Mouse (Mus musculus) E14TG2a.4 (cell line): ENCODE measurements around the gene Prc1.

Source experiments
- H3K27me3 ChIP-seq: 2 replicates; pipeline ENCODE4 v1.6.1; 2014; ENCODE audit warnings: low read length, control low read depth; ENCODE audit not compliant: insufficient read depth
- H3K36me3 ChIP-seq: 2 replicates; pipeline ENCODE4 v1.6.1; 2014; ENCODE audit warnings: low read length, control low read depth; ENCODE audit not compliant: insufficient read depth
- H3K4me1 ChIP-seq: replicated peaks from 2 replicates; pipeline ENCODE4 v1.6.1; 2014; ENCODE audit warnings: low read depth, low read length, control low read depth
- H3K4me3 ChIP-seq: replicated peaks from 2 replicates; pipeline ENCODE4 v1.5.1; 2014; ENCODE audit warnings: mild to moderate bottlenecking, low read length
- H3K9me3 ChIP-seq: 2 replicates; pipeline ENCODE4 v1.6.1; 2014; ENCODE audit warnings: low read length, control low read depth
- CTCF ChIP-seq: conservative IDR thresholded peaks from 2 replicates; pipeline ENCODE4 v1.5.1; 2014; ENCODE audit warnings: low read length
- NANOG ChIP-seq: IDR thresholded peaks from 2 replicates; pipeline ENCODE4 v1.6.1; 2014; ENCODE audit warnings: borderline replicate concordance, low read length, mixed read lengths
- POU5F1 ChIP-seq: IDR thresholded peaks from 2 replicates; pipeline ENCODE4 v1.6.1; 2014; ENCODE audit warnings: low read length, borderline replicate concordance

Gene Prc1

GRCm38 (mm10) chr7:80331433-80331832 is 37.2 kb downstream of the Prc1 start:
- peaks cover 9% of the 10 kb centered on the region; the same call in 1 of the 2 replicates for H3K9me3 ChIP-seq
- H3K4me1 ChIP-seq = peaks cover 29% of the 10 kb centered on the region
- TF ChIP-seq NANOG = no peak
- no peak for TF ChIP-seq CTCF
- TF ChIP-seq POU5F1 = no peak
- H3K4me3 ChIP-seq = no peak overlapping the region
- H3K27me3 ChIP-seq = no peaks in the 10 kb centered on the region
- peaks cover 88% of the 10 kb centered on the region for H3K36me3 ChIP-seq

GRCm38 (mm10) chr7:80334848-80335247 is 40.6 kb downstream of the Prc1 start:
- H3K27me3 ChIP-seq = peaks cover 7% of the 10 kb centered on the region; the same call in 1 of the 2 replicates
- H3K36me3 ChIP-seq = peaks cover 82% of the 10 kb centered on the region
- H3K4me3 ChIP-seq = no peak overlapping the region
- no peak for TF ChIP-seq NANOG
- TF ChIP-seq CTCF = no peak
- no peak for TF ChIP-seq POU5F1
- H3K4me1 ChIP-seq = peaks cover 30% of the 10 kb centered on the region
- H3K9me3 ChIP-seq = peaks cover 9% of the 10 kb centered on the region; the same call in 1 of the 2 replicates

GRCm38 (mm10) chr7:80336932-80337331 is 42.7 kb downstream of the Prc1 start:
- H3K36me3 ChIP-seq = peaks cover 63% of the 10 kb centered on the region
- no peak for TF ChIP-seq CTCF
- no peak for TF ChIP-seq NANOG
- H3K27me3 ChIP-seq = peaks cover 18% of the 10 kb centered on the region
- H3K4me1 ChIP-seq = peaks cover 39% of the 10 kb centered on the region
- no peak overlapping the region for H3K4me3 ChIP-seq
- H3K9me3 ChIP-seq = peaks cover 8% of the 10 kb centered on the region; the same call in 1 of the 2 replicates

GRCm38 (mm10) chr7:80339371-80339770 is 45.1 kb downstream of the Prc1 start:
- no peak for TF ChIP-seq POU5F1
- no peak for TF ChIP-seq NANOG
- TF ChIP-seq CTCF = no peak
- Histone ChIP-seq H3K4me3 (peak overlapping the region; percentile 80), H3K36me3 (peaks cover 40% of the 10 kb centered on the region), H3K4me1 (peaks cover 48% of the 10 kb centered on the region), H3K27me3 (peaks cover 24% of the 10 kb centered on the region), H3K9me3 (no peaks in the 10 kb centered on the region)

- Histone ChIP-seq H3K27me3 (peaks cover 24% of the 10 kb centered on the region), H3K4me3 (peak overlapping the region; percentile 80), H3K9me3 (no peaks in the 10 kb centered on the region), H3K4me1 (peaks cover 42% of the 10 kb centered on the region), H3K36me3 (peaks cover 34% of the 10 kb centered on the region)
- TF ChIP-seq NANOG (no peak), POU5F1 (no peak), CTCF (peak; percentile 77)
Measured at GRCm38 (mm10) chr7:80339793-80340628, 45.8 kb downstream of the Prc1 start.

- Histone ChIP-seq H3K9me3 (no peaks in the 10 kb centered on the region), H3K4me1 (peaks cover 42% of the 10 kb centered on the region), H3K36me3 (peaks cover 30% of the 10 kb centered on the region), H3K27me3 (peaks cover 28% of the 10 kb centered on the region), H3K4me3 (peak within 1 kb of the TSS; percentile 80)
- peak; percentile 26 for TF ChIP-seq CTCF
- no peak for TF ChIP-seq NANOG
- TF ChIP-seq POU5F1 = no peak
Measured at GRCm38 (mm10) chr7:80340793-80341192, 46.5 kb downstream of the Prc1 start, which contains the start of gene Unc45a. TSS of gene Unc45a (minus strand) at chr7:80341005.

- TF ChIP-seq POU5F1 (no peak), NANOG (no peak), CTCF (no peak)
- H3K4me1 ChIP-seq = peaks cover 52% of the 10 kb centered on the region
- H3K9me3 ChIP-seq = no peaks in the 10 kb centered on the region
- H3K4me3 ChIP-seq = no peak overlapping the region
- peaks cover 29% of the 10 kb centered on the region for H3K27me3 ChIP-seq
- peaks cover 25% of the 10 kb centered on the region for H3K36me3 ChIP-seq
Measured at GRCm38 (mm10) chr7:80341793-80342192, 47.5 kb downstream of the Prc1 start.

GRCm38 (mm10) chr7:80342858-80343257 is 48.6 kb downstream of the Prc1 start, which contains the start of gene Hddc3:
TSS of gene Hddc3 (plus strand) at chr7:80343104.
- H3K4me1 ChIP-seq = peaks cover 61% of the 10 kb centered on the region
- H3K27me3 ChIP-seq = peaks cover 29% of the 10 kb centered on the region
- TF ChIP-seq CTCF = peak; percentile 76
- no peak for TF ChIP-seq NANOG
- H3K4me3 ChIP-seq = peak within 1 kb of the TSS; percentile 81
- H3K9me3 ChIP-seq = no peaks in the 10 kb centered on the region
- H3K36me3 ChIP-seq = peaks cover 16% of the 10 kb centered on the region
